Mouse (Mus musculus) G1E-ER4 (cell line): Measurements from ENCODE around the gene Itga5. TPM values are rescaled to one million over a fixed set of nuclear protein-coding genes. Genes with fewer than 3 reads are reported as not detected.
A peak's percentile ranks its signal among the peaks of the same experiment; 100 is the strongest.

ENCODE experiments used
- GATA1 ChIP-seq: IDR thresholded peaks from one replicate; pipeline ENCODE4 v1.8.0; 2012; ENCODE audit warnings: low read length, inconsistent platforms
- polyA plus RNA-seq: library from polyadenylated mRNA; stranded (reverse); fragments of >175 nt; gene quantifications from 2 replicates; pipeline ENCODE4 v1.2.3, GENCODE M21; 2012

Gene Itga5
- polyA plus RNA-seq, 1 experiment = not detected

- TF ChIP-seq GATA1 = no peak
Observed at GRCm38 (mm10) chr15:103354690-103355089, 11.9 kb downstream of the Itga5 start.

GRCm38 (mm10) chr15:103353511-103354256 lies 12.9 kb downstream of the Itga5 start:
- no peak for TF ChIP-seq GATA1

- no peak for TF ChIP-seq GATA1
Observed at GRCm38 (mm10) chr15:103352856-103353255, 13.7 kb downstream of the Itga5 start.

DNA sequence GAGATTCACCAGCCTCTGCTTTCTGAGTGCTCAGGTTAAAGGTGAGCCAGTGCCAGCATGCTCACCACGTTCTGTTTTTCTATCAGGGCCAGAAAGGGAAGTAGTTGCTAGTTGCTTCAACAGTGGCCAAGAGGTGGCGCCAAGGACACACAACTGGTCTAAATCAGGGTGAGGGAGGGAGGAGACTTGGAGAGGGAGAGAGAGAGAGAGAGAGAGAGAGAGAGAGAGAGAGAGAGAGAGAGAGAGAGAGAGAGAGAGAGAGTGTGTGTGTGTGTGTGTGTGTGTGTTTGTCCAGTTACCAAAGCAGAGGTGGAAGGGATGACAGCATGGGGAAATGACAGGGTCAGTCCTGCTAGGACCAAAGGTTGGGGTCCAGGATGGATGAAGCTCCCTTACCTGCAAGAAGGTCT lies 19.3 kb downstream of the Itga5 start:
- no peak for TF ChIP-seq GATA1

DNA sequence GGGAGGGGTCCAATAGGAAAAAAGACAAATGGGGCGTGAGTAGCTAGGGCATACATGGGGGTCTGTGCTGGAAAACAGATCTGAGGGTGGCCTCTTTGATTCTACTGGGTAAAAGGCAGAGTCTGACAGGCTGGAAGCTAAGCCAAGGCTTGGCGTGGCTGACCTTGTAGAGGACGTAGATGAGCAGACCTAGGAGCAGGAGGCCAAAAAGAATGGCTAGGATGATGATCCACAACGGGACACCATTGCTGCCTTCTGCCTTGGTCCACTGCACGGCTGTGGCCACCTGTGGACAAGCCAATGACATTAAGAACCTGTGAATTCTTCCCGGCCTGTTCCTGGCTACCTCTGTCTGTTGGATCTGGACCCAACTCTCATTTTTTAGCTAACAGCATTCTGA lies 20.8 kb downstream of the Itga5 start:
- TF ChIP-seq GATA1 = no peak

DNA sequence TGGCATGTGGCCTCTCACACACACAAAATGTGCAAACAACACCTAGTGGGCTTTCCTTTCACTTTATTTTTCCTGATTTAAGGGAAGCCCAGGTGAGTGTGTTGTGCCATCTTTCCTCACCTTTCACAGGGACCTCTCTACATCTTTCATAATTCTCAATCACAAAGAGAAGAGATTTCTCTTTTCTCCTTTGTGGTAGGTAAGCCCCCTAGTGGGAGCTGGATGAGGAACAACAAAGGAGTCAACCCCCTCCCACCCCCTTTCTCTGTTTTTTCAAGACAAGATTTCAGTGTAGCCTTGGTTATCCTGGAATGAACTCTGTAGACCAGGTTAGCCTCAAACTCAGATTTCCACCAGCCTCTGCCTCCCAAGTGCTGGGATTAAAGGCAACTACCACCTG lies 23.0 kb downstream of the Itga5 start:
- TF ChIP-seq GATA1 = no peak

DNA sequence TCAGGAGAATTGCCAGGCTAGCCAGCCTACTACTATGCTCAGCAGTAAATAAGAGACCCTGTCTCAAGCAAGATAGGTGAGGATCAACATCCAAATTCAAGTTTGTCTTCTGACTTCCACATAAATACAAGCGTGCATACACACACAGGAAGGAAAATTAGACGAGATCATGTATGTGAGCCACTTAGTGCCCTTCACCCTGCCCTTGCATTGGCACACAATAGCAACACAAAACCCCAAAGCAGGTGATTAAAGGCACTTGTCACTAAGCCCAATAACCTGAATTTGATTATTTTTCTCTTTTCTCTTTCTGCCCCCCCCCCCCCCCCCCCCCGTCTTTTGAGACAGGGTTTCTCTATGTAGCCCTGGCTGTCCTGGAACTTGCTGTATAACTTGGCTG lies 23.6 kb downstream of the Itga5 start:
- no peak for TF ChIP-seq GATA1

DNA sequence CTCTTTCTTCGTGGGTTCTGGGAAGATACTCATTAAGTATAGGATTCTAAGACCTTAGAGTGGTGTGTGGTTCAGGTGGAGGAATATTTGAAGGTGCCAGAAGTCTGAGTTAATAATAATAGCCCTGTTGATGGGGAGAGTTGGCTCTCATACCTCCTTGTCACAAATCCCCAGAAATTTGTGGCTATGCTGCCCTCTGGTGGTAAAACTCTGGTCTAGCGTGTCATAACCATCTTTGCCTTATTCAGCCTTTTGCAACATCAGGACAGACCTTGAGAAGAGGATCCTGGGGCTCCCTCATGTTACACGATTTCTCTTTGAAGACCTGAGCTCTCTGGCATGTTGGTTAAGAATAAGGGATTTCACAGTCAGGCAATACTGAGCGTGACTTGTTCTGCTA lies 24.1 kb downstream of the Itga5 start:
- no peak for TF ChIP-seq GATA1

GRCm38 (mm10) chr15:103341547-103341946 lies 25.0 kb downstream of the Itga5 start:
- no peak for TF ChIP-seq GATA1

DNA sequence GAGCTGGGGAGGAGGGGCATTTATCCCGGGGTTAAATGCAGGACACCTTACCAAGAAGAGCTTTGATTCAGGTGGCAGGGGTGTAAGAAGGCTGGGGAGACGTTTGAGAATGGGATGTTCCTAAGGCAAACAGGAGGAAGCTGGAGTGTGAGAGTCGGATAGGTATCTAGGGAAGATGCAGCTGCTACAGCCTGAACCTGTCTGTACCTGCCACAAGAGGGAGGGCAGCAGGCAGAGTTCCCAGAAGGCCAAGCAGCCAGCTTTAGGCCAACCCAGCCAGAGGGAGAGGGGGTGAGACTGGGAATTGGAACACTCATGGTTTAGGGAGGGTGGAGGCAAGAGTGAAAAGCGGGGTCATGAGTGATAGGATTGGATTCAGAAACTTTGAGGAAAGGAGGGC lies 25.8 kb downstream of the Itga5 start:
- TF ChIP-seq GATA1 = no peak

- TF ChIP-seq GATA1 = no peak
Observed at GRCm38 (mm10) chr15:103339961-103340337, 26.6 kb downstream of the Itga5 start, which contains the start of gene Zfp385a. Gene Zfp385a, minus strand, starts transcription at chr15:103340093.

DNA sequence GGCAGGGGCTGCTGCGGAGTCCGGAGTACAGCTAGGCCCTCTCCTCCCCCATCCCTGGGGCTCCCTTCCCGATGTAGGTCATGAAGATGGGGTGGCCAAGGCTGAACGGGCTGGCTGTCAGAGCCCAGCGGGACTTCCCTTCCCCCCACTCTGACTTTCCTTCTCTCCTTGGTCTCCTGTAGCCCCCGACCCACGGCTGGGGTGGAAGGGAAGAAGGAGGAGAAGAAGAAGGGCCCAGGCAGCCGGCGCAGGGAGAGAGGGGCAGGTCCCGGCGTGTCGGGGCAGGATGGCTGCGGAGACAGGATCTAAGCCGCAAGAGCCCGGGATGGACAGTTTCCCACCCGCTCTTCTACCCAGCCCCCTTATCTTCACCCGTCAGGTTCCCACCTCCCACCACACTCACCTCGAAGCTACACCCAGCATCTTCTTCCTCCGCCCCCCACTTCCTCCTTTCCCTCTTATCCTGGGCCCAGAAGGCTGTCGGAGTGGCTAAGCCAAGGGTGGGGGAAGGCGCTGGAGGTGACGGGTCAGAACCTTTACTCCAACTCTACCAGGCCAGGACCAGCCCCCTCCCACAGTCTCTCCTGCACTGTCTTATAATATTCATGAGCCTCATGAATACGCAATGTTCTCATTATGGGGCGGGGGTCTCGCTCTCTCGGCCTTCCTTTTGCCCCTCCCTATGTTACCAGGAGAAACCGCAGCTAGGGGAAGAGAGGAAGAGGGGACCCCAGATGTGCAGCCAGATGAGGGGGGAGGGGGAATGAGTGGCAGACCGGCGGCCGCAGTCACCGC lies 27.2 kb downstream of the Itga5 start:
- TF ChIP-seq GATA1 = peak; percentile 76

DNA sequence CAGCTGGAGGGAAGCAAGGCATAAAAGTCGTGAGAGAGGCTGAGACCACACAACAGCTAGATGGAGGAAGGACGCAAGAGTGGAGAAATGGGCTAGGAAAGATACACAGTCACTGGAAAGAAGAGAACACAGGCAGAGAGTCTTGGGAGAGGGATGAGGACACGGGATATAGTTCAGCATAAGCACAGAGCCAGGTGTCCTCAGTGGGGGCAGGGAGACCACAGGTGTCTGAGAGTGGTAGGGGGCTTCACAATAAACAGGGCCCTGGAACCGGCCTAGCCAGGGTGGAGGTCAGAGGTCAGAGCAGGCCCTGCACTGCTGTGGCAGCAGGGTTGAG lies 27.8 kb downstream of the Itga5 start:
- no peak for TF ChIP-seq GATA1

- no peak for TF ChIP-seq GATA1
Observed at GRCm38 (mm10) chr15:103336996-103337667, 29.4 kb downstream of the Itga5 start.

GRCm38 (mm10) chr15:103335488-103336235 lies 30.9 kb downstream of the Itga5 start:
- no peak for TF ChIP-seq GATA1

DNA sequence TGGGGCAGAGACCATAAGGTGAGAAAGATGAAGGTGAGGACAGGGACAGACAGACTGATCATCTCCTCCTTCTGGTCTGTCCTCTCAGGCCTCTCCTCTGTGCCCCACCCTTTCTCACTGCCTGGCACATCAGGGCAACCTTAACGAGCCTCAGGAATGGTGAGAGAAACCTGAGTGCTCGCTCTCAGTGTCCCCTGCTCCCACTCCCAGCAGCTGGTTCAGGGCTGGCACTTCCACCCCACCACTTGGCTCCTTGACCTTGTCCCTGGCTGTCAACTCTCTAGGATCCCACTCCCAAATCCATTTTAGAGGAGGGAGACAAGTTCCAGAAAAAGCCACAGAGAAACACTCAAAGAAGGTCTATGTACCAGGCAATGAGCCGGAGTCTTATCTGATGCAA lies 31.5 kb downstream of the Itga5 start:
- TF ChIP-seq GATA1 = no peak
